Mouse (Mus musculus) left cerebral cortex, postnatal 14 days (tissue): Measurements from ENCODE around the gene Ntmt1. TPM values are rescaled to one million over a fixed set of nuclear protein-coding genes. Genes with fewer than 3 reads are reported as not detected.

Experiments used
- DNase-seq, 2 experiments: peaks; one replicate each; pipeline ENCODE4 v3.0.0; 2021 to 2022; ENCODE audit warnings: low spot score in 2 of 2, mixed read lengths in 1 of 2
- intact Hi-C: fragments of 180-260 bp; cut with DNase I; formaldehyde crosslinking; loops from one replicate; pipeline ENCODE4 v1.15.1; 2025
- total RNA-seq, 2 experiments: library from RNA; stranded (reverse); gene quantifications; 2 replicates each; pipeline ENCODE4 v1.2.3; 2021

Ntmt1 gene
- total RNA-seq, 2 experiments from 2014 or later: 39.6 to 40.7 TPM

GRCm38 (mm10) chr2:30779241-30779640 is 28.4 kb upstream of the Ntmt1 start:
- intact Hi-C loops: no loop called here
- DNase-seq: no peak

GRCm38 (mm10) chr2:30782312-30783290 is 25.0 kb upstream of the Ntmt1 start:
- DNase-seq: no peak
- intact Hi-C loops: no loop called here

DNA sequence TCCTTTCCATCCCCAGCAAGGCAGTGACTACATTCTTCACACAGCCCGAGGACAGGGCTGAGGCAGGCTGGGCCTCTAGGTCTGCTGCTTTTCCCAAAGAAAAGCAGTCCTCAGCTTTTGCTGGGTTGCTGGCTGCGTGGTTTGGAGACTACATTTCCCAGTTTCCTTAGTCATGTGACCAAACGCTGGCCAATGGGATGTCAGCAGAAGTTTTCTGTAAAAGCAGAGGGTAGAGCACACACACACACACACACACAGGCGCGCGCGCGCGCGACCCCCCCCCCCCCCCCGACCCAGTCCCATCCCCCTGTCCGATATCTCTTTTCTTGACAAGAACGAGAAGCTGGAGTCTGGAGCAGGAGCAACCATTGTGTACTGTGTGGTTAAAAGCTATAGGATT is 24.3 kb upstream of the Ntmt1 start:
- intact Hi-C loops: no loop called here
- peak; percentile 82 to 84 for DNase-seq

- DNase-seq: no peak
- intact Hi-C loops: no loop called here
Measured at GRCm38 (mm10) chr2:30784078-30784994, 23.3 kb upstream of the Ntmt1 start.

GRCm38 (mm10) chr2:30787466-30787865 is 20.2 kb upstream of the Ntmt1 start:
- DNase-seq: no peak
- intact Hi-C loops: no loop called here

GRCm38 (mm10) chr2:30792061-30792460 is 15.6 kb upstream of the Ntmt1 start:
- intact Hi-C loops: loop anchor here (5.0 kb wide), 1 partner anchor 190 kb away; no protein-coding TSS in a partner anchor
- no peak for DNase-seq

DNA sequence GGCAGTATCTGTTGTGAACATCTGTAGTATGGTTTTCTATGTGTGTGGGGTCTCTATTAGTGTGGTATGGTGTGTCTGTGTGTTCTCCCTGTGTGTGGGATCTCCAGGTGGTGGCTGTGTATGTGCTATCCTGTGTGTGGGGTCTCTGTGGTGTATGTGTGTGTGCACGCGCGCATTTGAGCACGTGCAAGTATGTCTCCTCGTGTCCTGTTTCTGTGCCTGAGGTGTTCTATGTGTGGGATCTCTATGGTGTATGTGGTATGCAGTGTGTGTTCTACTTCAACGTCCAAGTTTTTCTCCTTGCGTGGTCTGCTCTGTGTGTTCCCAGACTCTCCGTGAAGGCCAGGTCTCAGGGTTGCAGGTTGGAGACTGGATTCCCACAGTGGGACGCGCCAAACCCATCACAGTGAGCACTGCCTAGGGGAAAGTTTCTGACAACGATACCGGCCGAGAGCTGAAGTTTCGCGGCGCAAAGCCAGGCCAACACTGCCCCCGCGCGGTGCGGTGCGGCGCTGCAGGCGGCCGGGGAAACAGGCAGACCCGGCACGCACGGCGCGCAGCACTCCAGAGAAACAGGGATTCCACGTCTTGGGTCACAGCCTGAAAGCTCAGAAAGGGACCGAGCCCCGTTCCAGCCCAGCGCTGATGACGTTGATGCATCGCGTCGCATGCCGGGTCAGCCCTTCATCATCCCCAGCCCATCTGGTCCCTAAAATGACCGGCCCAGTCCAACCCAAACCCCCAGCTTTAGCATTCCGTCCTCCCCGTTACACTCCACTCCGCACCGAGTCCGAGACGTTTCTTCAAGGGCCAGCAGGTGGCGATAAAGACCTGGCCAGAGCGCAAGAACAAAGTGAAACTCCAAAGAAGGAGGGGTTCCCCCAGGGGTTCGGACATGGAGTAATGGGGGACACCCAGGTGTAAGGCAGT is 13.2 kb upstream of the Ntmt1 start:
- DNase-seq: peak; percentile 95 to 98
- intact Hi-C loops: loop anchor here (2.0 to 5.0 kb wide), 3 partner anchors 192 to 354 kb away; no protein-coding TSS in a partner anchor

- intact Hi-C loops: loop anchor here (2.0 kb wide), 2 partner anchors 325 to 355 kb away; no protein-coding TSS in a partner anchor
Measured at GRCm38 (mm10) chr2:30795271-30795888, 12.2 kb upstream of the Ntmt1 start.

GRCm38 (mm10) chr2:30795889-30796275 is 11.7 kb upstream of the Ntmt1 start:
- intact Hi-C loops: loop anchor here (1.0 to 2.0 kb wide), 3 partner anchors 325 to 360 kb away; no protein-coding TSS in a partner anchor
- DNase-seq: no peak

More at GRCm38 (mm10) chr2:30795271-30795888, 12.2 kb upstream of the Ntmt1 start:
- DNase-seq: no peak

DNA sequence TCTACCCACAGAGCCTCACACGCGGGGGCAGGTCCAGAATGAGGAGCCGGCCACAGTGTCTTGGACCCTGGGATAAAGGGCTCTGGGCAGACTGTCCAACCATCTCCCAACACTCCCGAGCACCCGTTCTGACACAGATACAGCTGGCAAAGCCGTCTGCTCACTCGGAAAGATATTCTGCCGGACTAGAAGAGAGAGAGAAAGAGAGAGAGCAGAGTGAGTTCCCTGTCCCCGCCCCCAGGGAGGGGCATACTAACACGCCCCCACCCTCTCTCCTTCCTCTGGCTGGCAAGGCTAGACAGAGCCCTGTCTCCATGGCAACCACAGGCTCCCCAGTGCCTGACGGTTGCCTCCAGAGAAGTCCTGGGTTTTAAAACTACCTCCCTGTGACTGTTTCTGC is 11.2 kb upstream of the Ntmt1 start:
- intact Hi-C loops: loop anchor here (1.0 kb wide), 1 partner anchor 360 kb away; no protein-coding TSS in a partner anchor
- peak; percentile 93 to 97 for DNase-seq

GRCm38 (mm10) chr2:30799456-30799855 is 8.2 kb upstream of the Ntmt1 start:
- intact Hi-C loops: no loop called here
- no peak for DNase-seq

DNA sequence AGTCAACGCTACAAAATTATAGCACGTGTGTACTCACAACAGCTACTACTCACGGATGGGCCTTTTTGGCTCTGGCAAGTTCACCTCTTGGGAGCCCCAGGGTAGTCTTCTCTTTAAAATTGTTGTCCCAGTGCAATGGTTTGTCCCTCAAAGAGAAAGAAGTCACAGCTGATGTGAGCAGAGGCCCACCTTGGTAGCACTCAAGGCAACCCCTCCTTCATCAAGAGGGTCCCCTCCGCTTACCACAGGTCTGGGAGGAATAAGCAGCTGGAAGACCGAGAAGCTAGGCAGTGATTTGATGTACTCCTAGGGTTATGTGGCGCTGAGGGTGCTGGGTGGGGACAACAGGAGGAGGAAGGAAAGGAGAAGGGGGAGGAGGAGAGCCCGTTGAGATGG is 7.0 kb upstream of the Ntmt1 start:
- intact Hi-C loops: no loop called here
- DNase-seq: no peak

DNA sequence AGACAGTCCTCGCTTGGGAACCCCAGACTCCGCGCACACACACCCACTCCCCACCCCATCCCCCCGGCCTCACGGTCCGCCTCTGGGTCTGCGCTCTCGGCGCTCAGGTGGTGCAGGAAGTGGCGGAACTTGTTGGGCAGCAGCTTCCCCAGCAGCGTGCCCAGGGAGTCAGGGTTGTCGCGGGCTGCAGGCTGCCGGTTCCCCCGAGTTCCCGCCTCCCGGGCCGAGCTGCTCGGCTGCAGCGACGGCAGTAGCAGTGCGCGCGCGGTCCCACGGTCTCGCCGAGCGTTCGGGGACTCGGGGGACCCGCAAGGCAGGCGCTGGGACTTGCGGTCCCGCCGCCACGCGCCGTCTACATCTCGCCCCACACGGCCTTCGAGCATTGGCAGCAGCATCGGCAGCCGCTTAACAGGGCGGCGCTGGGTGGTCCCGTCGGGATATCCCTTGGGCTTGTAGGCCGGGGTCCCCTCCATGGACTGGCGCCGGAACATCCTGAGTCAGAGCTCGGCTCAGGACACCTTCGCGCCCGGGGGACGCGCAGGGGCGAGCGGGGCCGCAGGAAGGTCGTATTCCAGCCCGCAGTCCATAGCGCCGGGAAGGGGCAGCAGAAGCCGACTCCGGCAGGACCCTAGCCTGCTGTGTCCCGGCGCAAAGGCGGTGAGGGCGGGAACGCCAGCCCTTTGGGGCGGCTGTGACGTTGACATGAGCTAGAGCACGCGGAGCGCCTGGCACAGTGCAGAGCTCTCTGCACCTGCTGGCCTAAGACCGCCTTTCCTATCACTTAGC is 6.4 kb upstream of the Ntmt1 start:
- DNase-seq: no peak
- intact Hi-C loops: no loop called here

- no peak for DNase-seq
- intact Hi-C loops: no loop called here
Measured at GRCm38 (mm10) chr2:30803604-30804003, 4.0 kb upstream of the Ntmt1 start, which contains the start of gene 1700001O22Rik. Gene 1700001O22Rik (minus strand): TSS chr2:30803661.

- intact Hi-C loops: no loop called here
- no peak for DNase-seq
Measured at GRCm38 (mm10) chr2:30805983-30806382, 1.6 kb upstream of the Ntmt1 start.

DNA sequence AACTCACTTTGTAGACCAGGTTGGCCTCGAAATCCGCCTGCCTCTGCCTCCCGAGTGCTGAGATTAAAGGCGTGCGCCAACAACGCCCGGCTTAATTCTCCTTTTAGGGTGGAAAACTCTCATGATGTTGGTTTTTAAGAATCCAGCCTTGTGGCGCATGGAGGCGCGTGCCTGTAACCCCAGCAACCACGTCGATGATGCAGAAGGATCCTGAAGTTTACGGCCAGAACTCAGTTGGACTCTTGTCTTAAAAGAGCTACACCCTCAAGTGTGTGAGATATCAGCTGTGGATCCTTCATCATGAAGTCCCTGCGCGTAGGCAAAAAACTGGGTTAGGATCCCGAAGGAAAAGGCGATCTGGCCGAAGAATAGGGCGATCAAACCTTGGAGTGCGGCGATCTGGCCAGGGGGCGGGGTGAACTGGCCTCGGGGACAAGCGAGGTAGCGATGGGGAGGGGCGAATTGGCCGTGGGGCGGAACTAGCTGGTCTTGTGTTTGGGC is 429 bp upstream of the Ntmt1 start:
- intact Hi-C loops: no loop called here
- peak in 1 of 2 experiments; percentile 76 for DNase-seq

GRCm38 (mm10) chr2:30808296-30808655 is 650 bp downstream of the Ntmt1 start:
- intact Hi-C loops: no loop called here
- no peak for DNase-seq
